In the genomic region with DNA sequence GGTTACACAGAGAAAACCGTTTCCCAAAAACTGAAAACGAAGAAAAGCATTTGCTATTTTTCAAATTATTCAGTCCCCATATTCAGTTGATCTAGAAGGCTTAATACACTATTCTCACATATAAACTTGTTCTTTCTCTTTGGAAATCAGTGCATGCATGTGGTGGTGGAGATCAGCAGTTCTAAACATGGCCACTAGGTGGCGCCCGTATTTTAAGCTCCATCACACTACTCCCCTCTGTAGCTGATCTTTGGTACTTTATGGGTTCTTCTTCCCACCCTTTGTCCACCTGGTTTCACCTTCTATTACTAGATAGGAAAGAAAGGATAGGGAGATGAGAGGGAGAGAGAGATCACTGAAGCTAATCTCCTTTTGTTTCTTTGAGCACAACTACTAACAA, we compare ENCODE assay signal across 8 mouse cellular contexts. TPM values are rescaled to one million over a fixed set of nuclear protein-coding genes. Genes with fewer than 3 reads are reported as not detected.
DNase-seq lines count a peak whose midpoint lies in the region; ATAC-seq and TF ChIP-seq lines count a peak whose summit lies in the region.

No protein-coding gene starts in this region.

- no peak overlapping the region for H3K27ac ChIP-seq in hindbrain, embryonic 10.5 days
- H3K27ac ChIP-seq in hindbrain, embryonic 12.5 days, result no peak overlapping the region
- no peak overlapping the region for H3K27ac ChIP-seq in embryonic facial prominence, embryonic 15.5 days (replicated peaks)
- H3K27ac ChIP-seq in midbrain, embryonic 12.5 days (replicated peaks), result no peak overlapping the region
- H3K27ac ChIP-seq in spleen, adult 2 months (ENCODE audit: insufficient read depth, low read length), result no peak overlapping the region

- H3K4me3 ChIP-seq in hindbrain, embryonic 10.5 days, result no peak overlapping the region
- no peak overlapping the region for H3K4me3 ChIP-seq in hindbrain, embryonic 12.5 days
- no peak overlapping the region for H3K4me3 ChIP-seq in embryonic facial prominence, embryonic 15.5 days (replicated peaks)
- no peak overlapping the region for H3K4me3 ChIP-seq in midbrain, embryonic 12.5 days
- H3K4me3 ChIP-seq in spleen, adult 2 months (ENCODE audit: extremely low read depth, insufficient read depth, insufficient read length), result no peak overlapping the region

- DNase-seq in hindbrain, embryonic 10.5 days (ENCODE audit: low spot score), result peak; percentile 75
- peak; percentile 76 to 82 for DNase-seq in adrenal gland, postnatal 36 days
- DNase-seq in heart, postnatal 36 days, result peak; percentile 74 to 87
- peak; percentile 77 to 85 for DNase-seq in left cerebral cortex, postnatal 14 days (ENCODE audit: low spot score in 2 of 2)
- DNase-seq in spleen, adult 2 months (ENCODE audit: low read depth in 1 of 2, low spot score in 2 of 2), result peak; percentile 35 to 57

- H3K36me3 ChIP-seq in hindbrain, embryonic 10.5 days, result peaks cover 97% of the 10 kb centered on the region
- peaks cover 87% of the 10 kb centered on the region for H3K36me3 ChIP-seq in hindbrain, embryonic 12.5 days
- peaks cover 90% of the 10 kb centered on the region for H3K36me3 ChIP-seq in embryonic facial prominence, embryonic 15.5 days
- peaks cover 89% of the 10 kb centered on the region for H3K36me3 ChIP-seq in midbrain, embryonic 12.5 days
- peaks cover 50% of the 10 kb centered on the region for H3K36me3 ChIP-seq in spleen, adult 2 months (ENCODE audit: control insufficient read depth, insufficient read depth, low read length)

- no peak for ATAC-seq in hindbrain, embryonic 12.5 days (ENCODE audit: low FRiP score)
- peak; percentile 69; the same call in 1 of the 2 replicates for ATAC-seq in embryonic facial prominence, embryonic 15.5 days (ENCODE audit: insufficient number of reproducible peaks, low FRiP score, low TSS enrichment, low read depth)
- peak; percentile 49; the same call in 1 of the 2 replicates for ATAC-seq in midbrain, embryonic 12.5 days (ENCODE audit: low FRiP score, low read depth)

- no peak for TF ChIP-seq POLR2A in spleen, adult 2 months (IDR thresholded peaks at IDR 0.05; ENCODE audit: low read depth, low read length)

- TF ChIP-seq CTCF in spleen, adult 2 months (IDR thresholded peaks at IDR 0.05; ENCODE audit: extremely low read depth, insufficient read depth, insufficient read length, insufficient replicate concordance), result peak; percentile 47; the same call in 1 of the 2 replicates

- no peak overlapping the region for H3K4me2 ChIP-seq in hindbrain, embryonic 12.5 days (replicated peaks)
- H3K4me2 ChIP-seq in embryonic facial prominence, embryonic 15.5 days (replicated peaks), result no peak overlapping the region
- no peak overlapping the region for H3K4me2 ChIP-seq in midbrain, embryonic 12.5 days (replicated peaks)

- intact Hi-C loops in heart, postnatal 36 days (cut with DNase I), result loop anchor here (1.0 to 5.0 kb wide), 2 partner anchors 37 to 158 kb away; partner anchors contain the start of gene Phf12
- intact Hi-C loops in left cerebral cortex, postnatal 14 days (cut with DNase I), result no loop called here

- 22% methylated on average over 4 of the region's 4 CpGs for WGBS in hindbrain, embryonic 10.5 days
- 21% methylated on average over 4 of the region's 4 CpGs for WGBS in hindbrain, embryonic 12.5 days
- WGBS in embryonic facial prominence, embryonic 15.5 days, result 26% methylated on average over 4 of the region's 4 CpGs
- WGBS in midbrain, embryonic 12.5 days, result 24% methylated on average over 4 of the region's 4 CpGs
- WGBS in spleen, adult 2 months, result 27% methylated on average over 4 of the region's 4 CpGs

- H3K9me3 ChIP-seq in hindbrain, embryonic 10.5 days, result no peaks in the 10 kb centered on the region
- no peaks in the 10 kb centered on the region for H3K9me3 ChIP-seq in hindbrain, embryonic 12.5 days (replicated peaks)
- H3K9me3 ChIP-seq in embryonic facial prominence, embryonic 15.5 days (replicated peaks), result no peaks in the 10 kb centered on the region
- H3K9me3 ChIP-seq in midbrain, embryonic 12.5 days, result no peaks in the 10 kb centered on the region

- no peak overlapping the region for H3K9ac ChIP-seq in hindbrain, embryonic 12.5 days
- H3K9ac ChIP-seq in embryonic facial prominence, embryonic 15.5 days, result no peak overlapping the region
- H3K9ac ChIP-seq in midbrain, embryonic 12.5 days (replicated peaks), result no peak overlapping the region

- no peaks in the 10 kb centered on the region for H3K4me1 ChIP-seq in hindbrain, embryonic 10.5 days (replicated peaks)
- no peaks in the 10 kb centered on the region for H3K4me1 ChIP-seq in hindbrain, embryonic 12.5 days
- no peaks in the 10 kb centered on the region for H3K4me1 ChIP-seq in embryonic facial prominence, embryonic 15.5 days
- no peaks in the 10 kb centered on the region for H3K4me1 ChIP-seq in midbrain, embryonic 12.5 days
- no peaks in the 10 kb centered on the region for H3K4me1 ChIP-seq in spleen, adult 2 months (ENCODE audit: control insufficient read depth, insufficient read depth, insufficient read length)

- no peaks in the 10 kb centered on the region for H3K27me3 ChIP-seq in hindbrain, embryonic 10.5 days (ENCODE audit: insufficient read depth, poor library complexity, severe bottlenecking)
- no peaks in the 10 kb centered on the region for H3K27me3 ChIP-seq in hindbrain, embryonic 12.5 days
- H3K27me3 ChIP-seq in embryonic facial prominence, embryonic 15.5 days, result no peaks in the 10 kb centered on the region
- no peaks in the 10 kb centered on the region for H3K27me3 ChIP-seq in midbrain, embryonic 12.5 days
- H3K27me3 ChIP-seq in spleen, adult 2 months (ENCODE audit: control insufficient read depth, insufficient read depth, low read length), result no peaks in the 10 kb centered on the region

RNA-seq across cellular contexts. Expression of gene Dhrs13, which starts 12.4 kb away (rescaled TPM):
- polyA plus RNA-seq in hindbrain, embryonic 10.5 days (2016; fragmentation: Nextera tagmentation; extraction: Ambion mirVana), result 16.6 and 17.0 TPM in 2 replicates
- polyA plus RNA-seq in hindbrain, embryonic 12.5 days (2016; fragmentation: Nextera tagmentation; extraction: Ambion mirVana), result 24.2 and 24.8 TPM in 2 replicates
- total RNA-seq in adrenal gland, postnatal 36 days (2021), result 10 to 100 TPM; 12.1 to 15.2 TPM
- polyA plus RNA-seq in embryonic facial prominence, embryonic 15.5 days (2015; fragmentation: Nextera tagmentation; extraction: Ambion mirVana), result 18.5 and 19.7 TPM in 2 replicates
- total RNA-seq in heart, postnatal 36 days (2021), result 1 to 10 TPM; 3.9 to 5.0 TPM
- 10 to 100 TPM; 14.8 to 16.4 TPM for total RNA-seq in left cerebral cortex, postnatal 14 days (2021)
- 21.9 and 23.1 TPM in 2 replicates for polyA plus RNA-seq in midbrain, embryonic 12.5 days (2016; fragmentation: Nextera tagmentation; extraction: Ambion mirVana)
- 3.1 and 3.9 TPM in 2 replicates for polyA plus RNA-seq in spleen, adult 2 months (2012; rRNA removed)

RNA-seq across cellular contexts. Expression of gene Flot2, which starts 18.1 kb away (rescaled TPM):
- 73.0 and 76.3 TPM in 2 replicates for polyA plus RNA-seq in hindbrain, embryonic 10.5 days (2016; fragmentation: Nextera tagmentation; extraction: Ambion mirVana)
- 65.2 and 73.2 TPM in 2 replicates for polyA plus RNA-seq in hindbrain, embryonic 12.5 days (2016; fragmentation: Nextera tagmentation; extraction: Ambion mirVana)
- 10 to 100 TPM; 71.4 to 98.4 TPM for total RNA-seq in adrenal gland, postnatal 36 days (2021)
- polyA plus RNA-seq in embryonic facial prominence, embryonic 15.5 days (2015; fragmentation: Nextera tagmentation; extraction: Ambion mirVana), result 65.5 and 65.7 TPM in 2 replicates
- 10 to 100 TPM; 63.5 to 64.3 TPM for total RNA-seq in heart, postnatal 36 days (2021)
- total RNA-seq in left cerebral cortex, postnatal 14 days (2021), result 100 to 1,000 TPM; 118 to 121 TPM
- 64.8 and 67.0 TPM in 2 replicates for polyA plus RNA-seq in midbrain, embryonic 12.5 days (2016; fragmentation: Nextera tagmentation; extraction: Ambion mirVana)
- 36.6 and 39.1 TPM in 2 replicates for polyA plus RNA-seq in spleen, adult 2 months (2012; rRNA removed)

RNA-seq across cellular contexts. Expression of gene Phf12, which starts 37.1 kb away (rescaled TPM):
- 14.5 and 19.7 TPM in 2 replicates for polyA plus RNA-seq in hindbrain, embryonic 10.5 days (2016; fragmentation: Nextera tagmentation; extraction: Ambion mirVana)
- polyA plus RNA-seq in hindbrain, embryonic 12.5 days (2016; fragmentation: Nextera tagmentation; extraction: Ambion mirVana), result 30.6 and 30.7 TPM in 2 replicates
- 10 to 100 TPM; 46.6 to 50.8 TPM for total RNA-seq in adrenal gland, postnatal 36 days (2021)
- polyA plus RNA-seq in embryonic facial prominence, embryonic 15.5 days (2015; fragmentation: Nextera tagmentation; extraction: Ambion mirVana), result 16.8 and 18.4 TPM in 2 replicates
- 10 to 100 TPM; 23.2 to 31.5 TPM for total RNA-seq in heart, postnatal 36 days (2021)
- 10 to 100 TPM; 45.5 to 48.3 TPM for total RNA-seq in left cerebral cortex, postnatal 14 days (2021)
- 30.8 and 31.0 TPM in 2 replicates for polyA plus RNA-seq in midbrain, embryonic 12.5 days (2016; fragmentation: Nextera tagmentation; extraction: Ambion mirVana)
- polyA plus RNA-seq in spleen, adult 2 months (2012; rRNA removed), result 65.4 and 74.9 TPM in 2 replicates
